Mouse (Mus musculus): Measurements from ENCODE around the gene Actr3b. TPM values are rescaled to one million over a fixed set of nuclear protein-coding genes. Genes with fewer than 3 reads are reported as not detected.

Gene Actr3b
- total RNA-seq, 4 experiments from 2014 or later: 41.0 to 62.7 (median 51.3) TPM

DNA sequence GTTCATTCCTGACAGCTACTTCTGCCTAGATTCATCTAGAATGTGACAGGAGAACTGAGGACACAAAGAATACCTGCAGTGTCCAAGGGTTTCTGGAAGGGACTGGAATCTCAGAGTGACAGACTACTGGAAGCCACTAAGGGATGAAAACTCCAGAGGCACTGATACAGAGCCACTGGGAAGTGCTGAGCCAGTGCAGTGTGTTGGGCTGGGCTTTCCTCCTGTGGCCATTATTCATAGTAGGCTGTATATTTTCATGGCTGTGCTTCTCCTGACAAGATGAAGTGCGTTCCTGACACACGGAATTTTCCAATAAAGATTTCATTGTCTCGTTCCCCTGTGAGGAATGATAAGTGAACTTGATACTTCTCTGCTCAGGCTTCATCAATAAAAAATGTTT, 126.9 kb downstream of the Actr3b start:
- no peak for DNase-seq (ENCODE audit: low spot score)

DNA sequence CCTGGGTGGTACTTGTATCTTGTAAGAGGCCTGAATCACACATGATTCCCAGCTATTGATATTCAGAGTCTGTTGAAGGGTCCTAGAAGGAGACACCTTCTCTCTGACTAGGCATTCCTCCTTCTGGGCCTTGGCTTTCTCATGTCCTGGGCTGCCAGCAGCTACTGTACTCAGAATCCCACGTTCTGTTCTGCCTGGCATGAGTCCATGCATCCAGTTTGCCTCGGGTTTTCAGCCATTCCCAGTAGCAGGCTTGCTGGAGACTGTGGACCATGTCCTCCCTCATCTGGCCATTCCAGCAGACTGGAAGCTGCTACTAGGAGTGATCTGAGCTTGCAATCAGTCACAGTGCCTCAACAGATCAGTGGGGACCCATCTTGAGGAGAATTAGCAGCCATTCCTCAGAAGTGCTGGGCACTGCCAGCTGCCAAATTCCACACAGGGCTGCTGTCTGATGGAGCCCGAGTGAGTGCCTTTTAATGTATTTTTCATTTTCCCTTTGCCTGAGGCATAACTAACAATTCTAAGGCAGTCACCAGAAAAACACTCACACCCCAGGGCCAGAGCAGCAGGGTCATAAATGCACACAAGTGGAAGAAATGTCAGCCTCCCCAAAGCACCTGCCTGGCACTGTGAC, 130.1 kb downstream of the Actr3b start:
- DNase-seq (ENCODE audit: low spot score): no peak

DNA sequence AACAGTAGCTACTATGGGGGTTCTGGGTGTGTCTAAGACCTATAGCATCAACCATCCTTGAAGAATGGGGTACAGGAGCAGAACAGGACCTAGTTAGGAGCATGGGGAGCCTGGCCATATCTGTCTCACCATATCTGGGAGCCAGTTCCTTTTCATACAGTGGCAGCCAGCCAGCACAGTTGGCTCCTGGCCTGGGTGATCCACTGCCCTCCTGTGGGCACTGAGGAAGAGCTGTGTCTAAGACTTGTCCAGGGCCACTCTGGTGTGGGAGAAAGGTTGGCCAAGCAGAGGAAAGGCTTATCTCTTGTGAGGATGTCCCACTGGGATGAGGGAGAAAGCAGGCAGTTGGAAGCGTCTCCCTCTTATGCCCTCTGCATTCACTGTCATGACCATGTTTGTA, 131.5 kb downstream of the Actr3b start:
- DNase-seq (ENCODE audit: low spot score): peak; percentile 22

Other genes with a start within 250 kb of the Actr3b start
- gene Cct8l1, start 243.9 kb upstream of the Actr3b start, total RNA-seq (2022): under 1 TPM in 1 of 4 experiments, not detected in 3; 0.12 TPM
- gene Xrcc2, start 54.2 kb upstream of the Actr3b start, total RNA-seq (2022): 1 to 10 TPM; 4.8 to 6.3 (median 5.8) TPM
- not detected for gene Gm21663, start 182.4 kb downstream of the Actr3b start, total RNA-seq (2022)
- not detected for gene Gm21671, start 194.4 kb downstream of the Actr3b start, total RNA-seq (2022)
- not detected for gene Gm21680, start 212.7 kb downstream of the Actr3b start, total RNA-seq (2022)
- gene Gm21698, start 228.7 kb downstream of the Actr3b start, total RNA-seq (2022): not detected
- gene Gm1979, start 244.8 kb downstream of the Actr3b start, total RNA-seq (2022): not detected